Mouse (Mus musculus) ES-E14 (cell line): Measurements from ENCODE around the gene Ntrk3.

Experiments used
- HCFC1 ChIP-seq: IDR thresholded peaks from 2 replicates; pipeline ENCODE4 v1.6.1; 2012; ENCODE audit warnings: low read length, inconsistent platforms, borderline replicate concordance; ENCODE audit not compliant: insufficient read depth
- MAFK ChIP-seq: IDR thresholded peaks from 2 replicates; pipeline ENCODE4 v1.6.1; 2014; ENCODE audit warnings: mild to moderate bottlenecking, low read depth, low read length, inconsistent platforms; ENCODE audit not compliant: insufficient read depth

DNA sequence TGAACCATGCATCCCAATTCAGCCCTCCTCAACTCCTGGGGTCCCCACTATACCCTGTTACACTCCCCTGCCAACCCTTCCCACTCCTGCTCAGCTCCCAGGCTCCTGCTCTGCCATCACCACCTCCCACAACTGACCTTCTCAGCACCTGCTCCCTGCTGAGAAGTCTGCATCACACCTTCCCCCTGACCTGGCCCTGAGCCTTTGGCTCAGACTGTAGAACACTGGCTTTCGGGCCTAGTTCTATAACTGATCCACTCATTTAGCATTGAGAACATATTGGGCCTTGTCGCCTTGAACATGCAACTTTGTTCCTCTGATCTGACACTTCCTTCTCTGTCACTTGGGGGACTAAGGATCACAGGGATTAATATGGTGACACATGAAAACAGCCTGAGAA, 152.9 kb downstream of the Ntrk3 start:
- no peak for TF ChIP-seq HCFC1
- TF ChIP-seq MAFK: no peak
